Mouse (Mus musculus) E14TG2a.4 (cell line): ENCODE measurements around the gene Me3.

Experiments used
- CTCF ChIP-seq: conservative IDR thresholded peaks from 2 replicates; pipeline ENCODE4 v1.5.1; 2014; ENCODE audit warnings: low read length
- NANOG ChIP-seq: IDR thresholded peaks from 2 replicates; pipeline ENCODE4 v1.6.1; 2014; ENCODE audit warnings: borderline replicate concordance, low read length, mixed read lengths
- POU5F1 ChIP-seq: IDR thresholded peaks from 2 replicates; pipeline ENCODE4 v1.6.1; 2014; ENCODE audit warnings: low read length, borderline replicate concordance

DNA sequence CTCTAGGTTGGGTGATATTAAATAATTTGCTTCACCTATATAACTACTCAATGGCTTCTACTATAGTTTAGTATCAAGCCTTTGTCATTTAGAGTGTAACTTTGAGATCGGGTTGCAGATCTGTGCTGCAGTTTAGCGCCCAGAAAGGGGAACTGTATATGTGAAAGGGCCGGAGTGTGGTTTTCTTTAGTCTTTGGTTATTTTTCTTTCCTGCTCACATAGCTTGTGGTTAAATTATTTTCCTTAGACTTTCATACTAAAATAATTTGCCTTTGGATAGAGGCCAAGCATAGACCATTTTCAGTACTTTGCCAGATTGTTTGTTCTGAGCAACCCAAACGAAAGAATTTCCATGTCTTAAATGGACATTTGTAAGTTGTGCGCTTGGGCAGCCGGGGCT is 46.9 kb downstream of the Me3 start:
- TF ChIP-seq CTCF (no peak), POU5F1 (no peak), NANOG (no peak)
